Mouse (Mus musculus) liver, adult 2 months (tissue): ENCODE measurements at regions not wholly inside any gene's neighbourhood (a gene's known extent, or its start where the extent isn't known, plus 50 kb on each side); places are given as distances from the start of the nearest gene placed in this dataset.

Source experiments
- CTCF ChIP-seq: fragments of 200-500 bp; IDR thresholded peaks from 2 replicates; pipeline ENCODE4 v1.5.1; 2011; ENCODE audit warnings: low read depth, low read length, control low read depth
- POLR2A ChIP-seq: fragments of 200-500 bp; IDR thresholded peaks from 2 replicates; pipeline ENCODE4 v1.6.1; 2011; ENCODE audit warnings: low read length, control low read depth; ENCODE audit not compliant: insufficient read depth; ENCODE audit errors: extremely low read depth

- TF ChIP-seq CTCF (no peak), POLR2A (no peak)
Measured at GRCm38 (mm10) chr3:42762205-42762604, 1019.8 kb downstream of the D3Ertd751e start.
